Mouse (Mus musculus): ENCODE results near the gene Hist2h2be. TPM values are rescaled to one million over a fixed set of nuclear protein-coding genes. Genes with fewer than 3 reads are reported as not detected.

Gene Hist2h2be
- total and polyA plus RNA-seq, 3 experiments = 1.8 to 3.2 TPM; not detected in 1

- no peak for DNase-seq (ENCODE audit: low read depth, low spot score)
- Histone ChIP-seq H3K4me3 (ENCODE audit: control insufficient read depth in 1 of 2, insufficient read depth in 1 of 2, low read depth in 2 of 2, low read length in 2 of 2) (no peak overlapping the region), H3K9ac (ENCODE audit: control insufficient read depth, low read depth, low read length, poor library complexity, severe bottlenecking) (no peak overlapping the region), H3K27ac (ENCODE audit: control insufficient read depth, low read depth, low read length) (no peak overlapping the region), H3K36me3 (ENCODE audit: control insufficient read depth in 1 of 2, insufficient read depth in 2 of 2, low read length in 2 of 2) (peaks cover 0 to 56% of the 10 kb centered on the region in 2 experiments; a peak in 2 of 4 replicates), H3K9me3 (replicated peaks; ENCODE audit: insufficient read depth, low read length) (no peaks in the 10 kb centered on the region), H3K79me2 (ENCODE audit: control insufficient read depth, insufficient read depth, low read length, poor library complexity) (no peaks in the 10 kb centered on the region), H3K27me3 (ENCODE audit: control insufficient read depth in 1 of 2, insufficient read depth in 2 of 2, low read length in 2 of 2) (no peaks in the 10 kb centered on the region), H3K4me1 (ENCODE audit: control insufficient read depth in 1 of 2, insufficient read depth in 2 of 2, low read length in 2 of 2) (peaks cover 23 to 40% of the 10 kb centered on the region in 2 experiments)
- TF ChIP-seq USF1 (IDR thresholded peaks at IDR 0.05; ENCODE audit: low read depth, low read length) (no peak), ETS1 (IDR thresholded peaks at IDR 0.05; ENCODE audit: low read depth, low read length) (no peak), GABPA (IDR thresholded peaks at IDR 0.05; ENCODE audit: low read depth, low read length) (no peak), EP300 (IDR thresholded peaks at IDR 0.05; ENCODE audit: low read depth in 1 of 2, low read length in 2 of 2) (no peak), NELFE (IDR thresholded peaks at IDR 0.05; ENCODE audit: low read depth, low read length) (no peak), TBP (IDR thresholded peaks at IDR 0.05; ENCODE audit: low read depth, low read length) (no peak), MAX (IDR thresholded peaks at IDR 0.05; ENCODE audit: low read length) (no peak), RAD21 (IDR thresholded peaks at IDR 0.05; ENCODE audit: low read depth, low read length) (no peak), CTCF (IDR thresholded peaks at IDR 0.05 in 2 of 3, conservative IDR thresholded peaks at IDR 0.05 in 1 of 3; ENCODE audit: control insufficient read depth in 1 of 3, insufficient read depth in 1 of 3, low read depth in 2 of 3, low read length in 3 of 3, poor library complexity in 1 of 3, severe bottlenecking in 1 of 3) (no peak), TAL1 (IDR thresholded peaks at IDR 0.05; ENCODE audit: low read length) (no peak), MEF2A (IDR thresholded peaks at IDR 0.05; ENCODE audit: extremely low read depth, insufficient replicate concordance, low read depth, low read length, poor library complexity, severe bottlenecking) (no peak), MXI1 (IDR thresholded peaks at IDR 0.05; ENCODE audit: low read depth, low read length) (no peak)
Measured at GRCm38 (mm10) chr3:96251787-96252186, 30.9 kb downstream of the Hist2h2be start.

GRCm38 (mm10) chr3:96254683-96255355 is 33.9 kb downstream of the Hist2h2be start:
- H3K4me3 ChIP-seq (ENCODE audit: control insufficient read depth in 1 of 2, insufficient read depth in 1 of 2, low read depth in 2 of 2, low read length in 2 of 2) = peak overlapping the region; percentile 24 to 38
- no peaks in the 10 kb centered on the region for H3K79me2 ChIP-seq (ENCODE audit: control insufficient read depth, insufficient read depth, low read length, poor library complexity)
- H3K27me3 ChIP-seq (ENCODE audit: control insufficient read depth in 1 of 2, insufficient read depth in 2 of 2, low read length in 2 of 2) = no peaks in the 10 kb centered on the region
- H3K9me3 ChIP-seq (replicated peaks; ENCODE audit: insufficient read depth, low read length) = no peaks in the 10 kb centered on the region
- TF ChIP-seq ZKSCAN1 (IDR thresholded peaks at IDR 0.05; ENCODE audit: low read depth, low read length) (no peak), TAL1 (IDR thresholded peaks at IDR 0.05; ENCODE audit: low read length) (peak; percentile 95)
- DNase-seq (ENCODE audit: low read depth, low spot score) = peak; percentile 97
- peaks cover 0 to 54% of the 10 kb centered on the region in 2 experiments; a peak in 2 of 4 replicates for H3K36me3 ChIP-seq (ENCODE audit: control insufficient read depth in 1 of 2, insufficient read depth in 2 of 2, low read length in 2 of 2)
- peak overlapping the region; percentile 65 for H3K27ac ChIP-seq (ENCODE audit: control insufficient read depth, low read depth, low read length)
- peaks cover 28 to 56% of the 10 kb centered on the region in 2 experiments for H3K4me1 ChIP-seq (ENCODE audit: control insufficient read depth in 1 of 2, insufficient read depth in 2 of 2, low read length in 2 of 2)
- peak overlapping the region; percentile 57 for H3K9ac ChIP-seq (ENCODE audit: control insufficient read depth, low read depth, low read length, poor library complexity, severe bottlenecking)

All from MEL (cell line).